In genomic region chr2:142163506-142164275, GRCm38 (mm10) we compare ENCODE assay signal across 13 mouse cellular contexts.
DNase-seq lines count a peak whose midpoint lies in the region; ATAC-seq lines count a peak whose summit lies in the region.
"Had no signal": no experiment of that assay in that cellular context is flagged by ENCODE, and none has a peak within 500 bp of the region (broad histone marks: within the 10 kb centered on the region; RNA-seq: fewer than 3 reads in every experiment).

No protein-coding gene starts in this region.

- H3K36me3 ChIP-seq in forebrain, embryonic 11.5 days (ENCODE audit: control insufficient read depth, insufficient read depth, low read length) = no peaks in the 10 kb centered on the region
- no peaks in the 10 kb centered on the region for H3K36me3 ChIP-seq in midbrain, embryonic 10.5 days
- H3K36me3 ChIP-seq: limb, embryonic 15.5 days had no signal

- no peaks in the 10 kb centered on the region for H3K27me3 ChIP-seq in forebrain, embryonic 11.5 days (ENCODE audit: control insufficient read depth, insufficient read depth, low read length)
- no peaks in the 10 kb centered on the region for H3K27me3 ChIP-seq in midbrain, embryonic 10.5 days (ENCODE audit: low read depth, poor library complexity, severe bottlenecking)
- H3K27me3 ChIP-seq: limb, embryonic 15.5 days; megakaryocyte, embryonic 14.5 days had no signal

- H3K4me1 ChIP-seq in forebrain, embryonic 11.5 days (replicated peaks; ENCODE audit: control insufficient read depth, insufficient read depth, low read length) = peaks cover 5% of the 10 kb centered on the region; the same call in 1 of the 2 replicates
- H3K4me1 ChIP-seq in midbrain, embryonic 10.5 days = peaks cover 30% of the 10 kb centered on the region
- H3K4me1 ChIP-seq: limb, embryonic 15.5 days; megakaryocyte, embryonic 14.5 days had no signal

- peak overlapping the region; percentile 50; the same call in 1 of the 2 replicates for H3K27ac ChIP-seq in forebrain, embryonic 11.5 days (ENCODE audit: low read depth, low read length)
- peak overlapping the region; percentile 78 for H3K27ac ChIP-seq in midbrain, embryonic 10.5 days (replicated peaks)
- H3K27ac ChIP-seq: limb, embryonic 15.5 days had no signal

- ATAC-seq in forebrain, embryonic 11.5 days (replicated peaks; ENCODE audit: low FRiP score) = peak; percentile 93

- no peaks in the 10 kb centered on the region for H3K9me3 ChIP-seq in forebrain, embryonic 11.5 days (ENCODE audit: control insufficient read depth, low read length)
- no peaks in the 10 kb centered on the region for H3K9me3 ChIP-seq in midbrain, embryonic 10.5 days (replicated peaks)
- H3K9me3 ChIP-seq: limb, embryonic 15.5 days had no signal

- intact Hi-C loops in gastrocnemius, postnatal 14 days (cut with DNase I; ENCODE audit: low total_unique reads) = no loop called here

- WGBS in forebrain, embryonic 11.5 days = 16% methylated on average over 10 of the region's 10 CpGs
- WGBS in midbrain, embryonic 10.5 days = 26% methylated on average over 10 of the region's 10 CpGs

- DNase-seq in right cerebral cortex, postnatal 10 days (ENCODE audit: low spot score in 2 of 2) = peak; percentile 31 to 34
- DNase-seq in right cerebral cortex, postnatal 14 days = no peak
- DNase-seq in forebrain, embryonic 11.5 days (ENCODE audit: low spot score) = peak; percentile 71
- DNase-seq in midbrain, embryonic 10.5 days (ENCODE audit: low spot score) = peak; percentile 29
- no peak for DNase-seq in layer of hippocampus, adult 8-10 months (ENCODE audit: low spot score in 2 of 2)
- no peak for DNase-seq in gastrocnemius, postnatal 14 days
- DNase-seq in layer of hippocampus, postnatal 14 days (ENCODE audit: low spot score in 2 of 2) = no peak
- DNase-seq: cerebellum, adult 18-20 months; gastrocnemius, postnatal 25 days; heart, postnatal 10 days; kidney, postnatal 25 days had no signal

- no peak overlapping the region for H3K4me3 ChIP-seq in forebrain, embryonic 11.5 days (ENCODE audit: low read depth, low read length)
- H3K4me3 ChIP-seq in midbrain, embryonic 10.5 days = peak overlapping the region; percentile 9; the same call in 1 of the 2 replicates
- H3K4me3 ChIP-seq: limb, embryonic 15.5 days; megakaryocyte, embryonic 14.5 days had no signal

- H3K9ac ChIP-seq in forebrain, embryonic 11.5 days (ENCODE audit: low read length) = no peak overlapping the region
- H3K9ac ChIP-seq: limb, embryonic 15.5 days had no signal

- peak overlapping the region; percentile 28; the same call in 1 of the 2 replicates for H3K4me2 ChIP-seq in forebrain, embryonic 11.5 days (ENCODE audit: low read depth, low read length, severe bottlenecking)
- H3K4me2 ChIP-seq: limb, embryonic 15.5 days had no signal

Comparison
In these comparisons a context has a peak if more than half of its experiments do, and no peak if none do; other contexts are left out.
1. DNase-seq: peak in right cerebral cortex, postnatal 10 days (2 of 2), forebrain, embryonic 11.5 days (single experiment) and midbrain, embryonic 10.5 days (single experiment); none in right cerebral cortex, postnatal 14 days (single experiment), layer of hippocampus, adult 8-10 months (0 of 2), gastrocnemius, postnatal 14 days (single experiment) and layer of hippocampus, postnatal 14 days (0 of 2).